Mouse (Mus musculus) neural tube, embryonic 15.5 days (tissue): ENCODE data around the gene Ttc39b. TPM values are rescaled to one million over a fixed set of nuclear protein-coding genes. Genes with fewer than 3 reads are reported as not detected.

Source experiments
- ATAC-seq: fragments of 200-750 bp; cut with Nextera tagmentation; 2 replicates; pipeline ENCODE4 v1.8.0; 2017; ENCODE audit warnings: mild to moderate bottlenecking, moderate TSS enrichment, moderate library complexity; ENCODE audit not compliant: low FRiP score
- H3K27ac ChIP-seq: fragments of 300-500 bp; sonication (generic); replicated peaks from 2 replicates; pipeline ENCODE4 v1.5.1; 2015; ENCODE audit warnings: mild to moderate bottlenecking, inconsistent platforms
- H3K27me3 ChIP-seq: fragments of 300-500 bp; sonication (generic); replicated peaks from 2 replicates; pipeline ENCODE4 v1.6.1; 2015; ENCODE audit warnings: inconsistent platforms
- H3K36me3 ChIP-seq: fragments of 300-500 bp; sonication (generic); 2 replicates; pipeline ENCODE4 v1.6.1; 2015; ENCODE audit warnings: inconsistent platforms
- H3K4me1 ChIP-seq: fragments of 300-500 bp; sonication (generic); 2 replicates; pipeline ENCODE4 v1.6.1; 2015; ENCODE audit warnings: inconsistent platforms
- H3K4me2 ChIP-seq: fragments of 300-500 bp; sonication (generic); 2 replicates; pipeline ENCODE4 v1.6.1; 2015; ENCODE audit warnings: inconsistent platforms, mild to moderate bottlenecking, moderate library complexity
- H3K4me3 ChIP-seq: fragments of 300-500 bp; sonication (generic); replicated peaks from 2 replicates; pipeline ENCODE4 v1.5.1; 2015; ENCODE audit warnings: mild to moderate bottlenecking, inconsistent platforms
- H3K9ac ChIP-seq: fragments of 300-500 bp; sonication (generic); replicated peaks from 2 replicates; pipeline ENCODE4 v1.6.1; 2015; ENCODE audit warnings: mild to moderate bottlenecking, inconsistent platforms
- H3K9me3 ChIP-seq: fragments of 300-500 bp; sonication (generic); replicated peaks from 2 replicates; pipeline ENCODE4 v1.6.1; 2016; ENCODE audit warnings: inconsistent platforms
- WGBS: fragments of 180-500 bp; shearing (Covaris S2); methylation state at CpG from one replicate; pipeline ENCODE4 v1.1.7; 2015; ENCODE audit warnings: mixed read lengths; 5-methylcytosine and 5-hydroxymethylcytosine counted together
- polyA plus RNA-seq: library from polyadenylated mRNA; unstranded; fragments of >200 nt; fragmentation: Nextera tagmentation; extraction: Ambion mirVana; gene quantifications from 2 replicates; pipeline ENCODE4 v1.2.1, GENCODE M21; 2015

Ttc39b gene
- polyA plus RNA-seq, 1 experiment from 2014 or later: 7.4 TPM

GRCm38 (mm10) chr4:83337717-83338116 is 13.7 kb upstream of the Ttc39b start:
- H3K27me3 ChIP-seq: no peaks in the 10 kb centered on the region
- H3K4me3 ChIP-seq: no peak overlapping the region
- no peak overlapping the region for H3K9ac ChIP-seq
- H3K4me2 ChIP-seq: no peak overlapping the region
- no peak for ATAC-seq
- no peaks in the 10 kb centered on the region for H3K36me3 ChIP-seq
- H3K9me3 ChIP-seq: no peaks in the 10 kb centered on the region
- no peaks in the 10 kb centered on the region for H3K4me1 ChIP-seq
- WGBS: 73% methylated on average over 3 of the region's 3 CpGs
- H3K27ac ChIP-seq: no peak overlapping the region

DNA sequence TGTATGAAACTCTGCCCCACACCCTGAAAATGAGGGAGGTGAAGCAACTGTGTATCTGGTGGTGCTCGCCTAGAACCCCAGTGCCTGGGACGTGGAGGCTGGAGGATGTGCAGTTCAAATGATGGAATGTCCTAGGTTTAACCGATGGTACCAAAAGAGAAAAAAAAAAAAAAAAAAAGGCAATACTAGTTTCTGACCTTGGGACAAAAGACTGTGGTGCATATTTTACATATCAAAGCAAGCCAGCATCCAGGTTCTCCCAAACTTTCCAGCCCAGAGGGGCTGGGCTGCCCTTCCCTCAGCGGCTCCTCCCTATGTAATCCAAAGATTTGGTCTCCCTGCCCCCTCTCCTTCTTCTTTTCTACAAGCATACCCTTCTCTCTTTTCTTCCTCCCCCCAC is 6.3 kb upstream of the Ttc39b start:
- 68% methylated on average over 4 of the region's 4 CpGs for WGBS
- no peak overlapping the region for H3K9ac ChIP-seq
- H3K9me3 ChIP-seq: no peaks in the 10 kb centered on the region
- no peak overlapping the region for H3K4me3 ChIP-seq
- H3K27ac ChIP-seq: no peak overlapping the region
- H3K4me1 ChIP-seq: no peaks in the 10 kb centered on the region
- no peaks in the 10 kb centered on the region; the same call in 1 of the 2 replicates for H3K27me3 ChIP-seq
- no peak for ATAC-seq
- H3K4me2 ChIP-seq: no peak overlapping the region
- no peaks in the 10 kb centered on the region for H3K36me3 ChIP-seq

DNA sequence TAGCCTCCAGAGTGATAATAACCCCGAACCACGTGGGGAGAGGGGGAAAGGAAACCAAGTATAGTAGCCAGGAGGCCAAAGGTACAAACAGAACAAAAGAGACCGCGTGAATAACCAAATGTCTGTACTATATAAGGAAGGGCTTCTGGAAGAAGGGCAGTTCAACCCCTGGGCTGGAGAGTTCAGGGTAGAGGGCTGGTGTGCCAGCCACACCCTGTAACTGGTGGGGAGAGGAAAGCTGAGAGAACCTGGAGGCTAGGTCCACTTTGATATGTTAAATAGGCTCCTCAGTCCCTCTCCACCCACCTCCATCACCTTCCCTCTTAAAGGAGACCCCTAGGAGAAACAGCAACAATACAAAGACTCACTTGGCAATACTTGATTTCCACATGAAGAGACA is 5.6 kb upstream of the Ttc39b start:
- Histone ChIP-seq H3K4me3 (no peak overlapping the region), H3K27ac (no peak overlapping the region), H3K27me3 (no peaks in the 10 kb centered on the region; the same call in 1 of the 2 replicates), H3K36me3 (no peaks in the 10 kb centered on the region), H3K9ac (no peak overlapping the region), H3K9me3 (no peaks in the 10 kb centered on the region), H3K4me1 (0 out of 2 replicates have a peak, but pooled peaks cover under 1% of the 10 kb centered on the region), H3K4me2 (no peak overlapping the region)
- no peak for ATAC-seq
- 46% methylated on average over 4 of the region's 4 CpGs for WGBS

DNA sequence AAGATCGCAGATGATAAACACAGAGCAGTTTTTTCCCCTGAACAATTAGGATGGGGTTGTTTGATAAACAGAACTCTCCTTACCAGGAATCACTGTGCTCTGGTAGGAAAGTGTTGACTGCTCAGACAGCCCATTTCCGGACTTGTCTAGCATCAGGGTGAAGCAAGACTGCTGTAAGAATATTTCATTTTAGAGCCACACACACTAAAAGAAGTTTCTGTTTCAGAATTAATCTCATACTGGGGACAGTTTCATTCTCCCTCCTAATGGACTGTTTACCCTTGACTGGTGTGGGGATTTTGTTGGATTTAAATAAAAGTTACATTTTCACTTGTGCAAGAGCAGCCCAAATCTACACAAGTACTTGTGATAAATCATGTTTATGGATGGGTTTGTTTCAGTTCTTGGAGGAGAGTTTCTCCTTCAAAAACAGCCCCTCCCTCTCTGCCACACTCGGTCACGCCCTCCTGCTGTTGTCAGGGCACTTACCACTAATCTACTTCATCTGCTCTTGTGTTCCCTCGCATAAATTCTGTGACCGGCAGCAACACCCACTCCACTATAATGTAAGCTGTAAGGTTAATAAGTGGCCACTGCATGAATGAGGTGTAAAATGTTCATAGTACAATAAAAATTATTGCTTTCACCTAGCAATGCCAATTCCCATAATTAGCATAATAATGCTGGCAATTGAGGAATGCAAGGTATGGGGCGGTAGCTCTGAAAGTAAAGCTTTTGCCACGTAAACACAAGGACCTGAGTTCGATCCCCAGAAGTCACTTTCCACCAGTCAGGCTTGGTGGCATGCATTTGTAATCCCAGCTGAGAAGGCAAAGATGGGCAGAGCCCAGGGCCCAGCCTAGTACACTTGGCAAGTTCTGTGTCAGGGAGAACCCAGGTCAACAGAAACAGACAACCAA is 4.2 kb upstream of the Ttc39b start:
- ATAC-seq: no peak
- Histone ChIP-seq H3K36me3 (no peaks in the 10 kb centered on the region), H3K4me1 (peaks cover 8% of the 10 kb centered on the region), H3K9ac (no peak overlapping the region), H3K27ac (no peak overlapping the region), H3K27me3 (no peaks in the 10 kb centered on the region; the same call in 1 of the 2 replicates), H3K4me3 (no peak overlapping the region), H3K4me2 (no peak overlapping the region), H3K9me3 (no peaks in the 10 kb centered on the region)
- 21% methylated on average over 9 of the region's 9 CpGs for WGBS

DNA sequence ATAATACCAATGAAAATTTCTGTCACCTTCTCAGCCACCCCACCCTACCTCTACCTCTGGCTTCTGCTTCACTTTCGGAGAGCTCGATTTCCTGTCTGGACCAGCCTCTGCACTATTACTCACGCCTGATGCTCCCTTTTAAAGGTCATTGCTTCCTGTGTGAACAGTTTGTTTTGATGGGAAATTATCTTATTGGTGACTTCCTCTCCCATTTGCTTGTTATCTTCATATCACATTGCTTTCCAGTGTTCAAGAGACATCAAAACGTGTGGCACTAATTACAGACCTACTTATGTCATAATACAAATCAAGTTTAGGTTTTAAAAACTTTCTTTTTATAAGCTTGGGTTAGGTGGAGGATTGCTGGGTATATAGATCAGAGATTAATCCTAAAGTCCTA is 3.5 kb upstream of the Ttc39b start:
- 54% methylated on average over 4 of the region's 4 CpGs for WGBS
- H3K27me3 ChIP-seq: peaks cover 5% of the 10 kb centered on the region
- no peak overlapping the region for H3K9ac ChIP-seq
- H3K27ac ChIP-seq: no peak overlapping the region
- peaks cover 14% of the 10 kb centered on the region for H3K4me1 ChIP-seq
- no peaks in the 10 kb centered on the region for H3K36me3 ChIP-seq
- no peaks in the 10 kb centered on the region for H3K9me3 ChIP-seq
- H3K4me3 ChIP-seq: no peak overlapping the region
- ATAC-seq: no peak
- H3K4me2 ChIP-seq: no peak overlapping the region

- no peaks in the 10 kb centered on the region for H3K9me3 ChIP-seq
- no peaks in the 10 kb centered on the region for H3K36me3 ChIP-seq
- no peak overlapping the region for H3K9ac ChIP-seq
- H3K27me3 ChIP-seq: peaks cover 10% of the 10 kb centered on the region
- peaks cover 14% of the 10 kb centered on the region for H3K4me1 ChIP-seq
- 64% methylated on average over 5 of the region's 5 CpGs for WGBS
- H3K27ac ChIP-seq: no peak overlapping the region
- no peak overlapping the region for H3K4me3 ChIP-seq
- ATAC-seq: no peak
- no peak overlapping the region for H3K4me2 ChIP-seq
Measured at GRCm38 (mm10) chr4:83325366-83325765, 1.3 kb upstream of the Ttc39b start.

- ATAC-seq: peak; percentile 78
- Histone ChIP-seq H3K27me3 (peaks cover 10% of the 10 kb centered on the region), H3K4me1 (peaks cover 14% of the 10 kb centered on the region), H3K36me3 (no peaks in the 10 kb centered on the region), H3K9ac (peak overlapping the region; percentile 60), H3K9me3 (no peaks in the 10 kb centered on the region), H3K27ac (peak overlapping the region; percentile 45), H3K4me3 (peak overlapping the region; percentile 79), H3K4me2 (peak overlapping the region; percentile 98)
- WGBS: 2% methylated on average over 48 of the region's 48 CpGs
Measured at GRCm38 (mm10) chr4:83323201-83323903, 703 bp downstream of the Ttc39b start.

GRCm38 (mm10) chr4:83319736-83320135 is 4.3 kb downstream of the Ttc39b start:
- no peak overlapping the region for H3K27ac ChIP-seq
- no peak for ATAC-seq
- no peak overlapping the region for H3K4me2 ChIP-seq
- peaks cover 10% of the 10 kb centered on the region; the same call in 1 of the 2 replicates for H3K27me3 ChIP-seq
- 92% methylated on average over 4 of the region's 4 CpGs for WGBS
- H3K9me3 ChIP-seq: no peaks in the 10 kb centered on the region
- no peaks in the 10 kb centered on the region for H3K36me3 ChIP-seq
- peaks cover 21% of the 10 kb centered on the region for H3K4me1 ChIP-seq
- no peak overlapping the region for H3K9ac ChIP-seq
- no peak overlapping the region for H3K4me3 ChIP-seq

GRCm38 (mm10) chr4:83318758-83319157 is 5.3 kb downstream of the Ttc39b start:
- Histone ChIP-seq H3K4me1 (peaks cover 22% of the 10 kb centered on the region), H3K27me3 (peaks cover 10% of the 10 kb centered on the region; the same call in 1 of the 2 replicates), H3K4me3 (no peak overlapping the region), H3K9ac (no peak overlapping the region), H3K4me2 (no peak overlapping the region), H3K36me3 (no peaks in the 10 kb centered on the region), H3K9me3 (no peaks in the 10 kb centered on the region), H3K27ac (no peak overlapping the region)
- WGBS: 46% methylated on average over 3 of the region's 3 CpGs
- no peak for ATAC-seq

GRCm38 (mm10) chr4:83317826-83318348 is 6.2 kb downstream of the Ttc39b start:
- Histone ChIP-seq H3K9me3 (no peaks in the 10 kb centered on the region), H3K36me3 (no peaks in the 10 kb centered on the region), H3K4me3 (no peak overlapping the region), H3K27ac (no peak overlapping the region), H3K4me1 (peaks cover 16% of the 10 kb centered on the region), H3K27me3 (peaks cover 7% of the 10 kb centered on the region; the same call in 1 of the 2 replicates), H3K9ac (no peak overlapping the region), H3K4me2 (no peak overlapping the region)
- 79% methylated on average over 3 of the region's 3 CpGs for WGBS
- ATAC-seq: no peak

- Histone ChIP-seq H3K27ac (no peak overlapping the region), H3K4me3 (no peak overlapping the region), H3K9me3 (no peaks in the 10 kb centered on the region), H3K9ac (no peak overlapping the region), H3K27me3 (no peaks in the 10 kb centered on the region), H3K4me1 (peaks cover 14% of the 10 kb centered on the region; the same call in 1 of the 2 replicates), H3K36me3 (no peaks in the 10 kb centered on the region), H3K4me2 (no peak overlapping the region)
- 73% methylated on average over 3 of the region's 3 CpGs for WGBS
- no peak for ATAC-seq
Measured at GRCm38 (mm10) chr4:83316718-83317117, 7.3 kb downstream of the Ttc39b start.
